Mouse (Mus musculus) forebrain, embryonic 11.5 days (tissue): ENCODE data around the gene Fer1l5. TPM values are rescaled to one million over a fixed set of nuclear protein-coding genes. Genes with fewer than 3 reads are reported as not detected.

Experiments
- ATAC-seq: fragments of 200-750 bp; cut with Nextera tagmentation; replicated peaks from 2 replicates; pipeline ENCODE4 v1.8.0; 2017; ENCODE audit warnings: moderate TSS enrichment; ENCODE audit not compliant: low FRiP score
- DNase-seq: peaks from one replicate; pipeline ENCODE4 v3.0.0-alpha.2; 2017; ENCODE audit warnings: low spot score
- H3K27ac ChIP-seq: fragments of 300-500 bp; sonication (generic); 2 replicates; pipeline ENCODE4 v1.5.1; 2014; ENCODE audit warnings: low read depth, low read length
- H3K27me3 ChIP-seq: fragments of 300-500 bp; sonication (generic); 2 replicates; pipeline ENCODE4 v1.6.1; 2014; ENCODE audit warnings: mild to moderate bottlenecking, low read length, mixed read lengths; ENCODE audit not compliant: control insufficient read depth, insufficient read depth
- H3K36me3 ChIP-seq: fragments of 300-500 bp; sonication (generic); 2 replicates; pipeline ENCODE4 v1.6.1; 2014; ENCODE audit warnings: mild to moderate bottlenecking, low read length, moderate library complexity, mixed read lengths; ENCODE audit not compliant: control insufficient read depth, insufficient read depth
- H3K4me1 ChIP-seq: fragments of 300-500 bp; sonication (generic); replicated peaks from 2 replicates; pipeline ENCODE4 v1.6.1; 2014; ENCODE audit warnings: low read length, mixed read lengths; ENCODE audit not compliant: control insufficient read depth, insufficient read depth
- H3K4me2 ChIP-seq: fragments of 300-500 bp; sonication (generic); 2 replicates; pipeline ENCODE4 v1.6.1; 2014; ENCODE audit warnings: low read depth, mild to moderate bottlenecking, low read length, moderate library complexity, mixed read lengths; ENCODE audit not compliant: severe bottlenecking
- H3K4me3 ChIP-seq: fragments of 300-500 bp; sonication (generic); 2 replicates; pipeline ENCODE4 v1.5.1; 2014; ENCODE audit warnings: low read depth, low read length
- H3K9ac ChIP-seq: fragments of 300-500 bp; sonication (generic); 2 replicates; pipeline ENCODE4 v1.6.1; 2014; ENCODE audit warnings: low read length
- H3K9me3 ChIP-seq: fragments of 300-500 bp; sonication (generic); 2 replicates; pipeline ENCODE4 v1.6.1; 2016; ENCODE audit warnings: low read length, mixed read lengths; ENCODE audit not compliant: control insufficient read depth
- WGBS: fragments of 180-500 bp; shearing (Covaris S2); extraction: QIAGEN DNeasy Blood & Tissue Kit; methylation state at CpG from one replicate; pipeline ENCODE4 v1.1.7; 2014; 5-methylcytosine and 5-hydroxymethylcytosine counted together
- polyA plus RNA-seq: library from polyadenylated mRNA; unstranded; fragments of >200 nt; fragmentation: Nextera tagmentation; extraction: Ambion mirVana; gene quantifications from 2 replicates; pipeline ENCODE4 v1.2.1, GENCODE M21; 2014

Fer1l5 gene
- polyA plus RNA-seq, 1 experiment from 2014 or later: 1.9 TPM

DNA sequence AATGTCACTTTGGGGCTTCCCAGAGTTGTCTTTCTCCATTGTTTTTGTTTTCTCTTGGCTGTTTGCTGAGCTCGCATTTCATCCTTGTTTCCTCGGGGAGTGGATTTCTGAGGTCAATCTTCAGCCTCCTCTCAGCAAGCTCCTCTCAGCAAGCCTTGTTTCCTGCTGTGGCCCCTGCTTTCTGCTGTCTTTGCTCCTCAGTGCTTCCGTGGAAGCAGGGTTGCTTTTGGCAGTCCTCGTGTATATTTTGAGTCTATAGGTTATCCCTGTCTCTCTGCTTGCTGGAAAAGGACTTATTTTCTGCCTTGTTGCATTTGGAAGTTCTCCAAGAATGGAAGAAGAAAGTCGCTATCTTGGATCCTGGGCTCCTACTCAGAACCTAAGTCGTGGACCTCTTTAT lies 24.9 kb downstream of the Fer1l5 start:
- Histone ChIP-seq H3K27ac (no peak overlapping the region), H3K9ac (no peak overlapping the region), H3K4me3 (no peak overlapping the region), H3K4me2 (no peak overlapping the region), H3K9me3 (no peaks in the 10 kb centered on the region), H3K27me3 (no peaks in the 10 kb centered on the region), H3K4me1 (peaks cover 3% of the 10 kb centered on the region; the same call in 1 of the 2 replicates), H3K36me3 (no peaks in the 10 kb centered on the region)
- DNase-seq: no peak
- WGBS: 30% methylated on average over 6 of the region's 6 CpGs
- ATAC-seq: no peak

DNA sequence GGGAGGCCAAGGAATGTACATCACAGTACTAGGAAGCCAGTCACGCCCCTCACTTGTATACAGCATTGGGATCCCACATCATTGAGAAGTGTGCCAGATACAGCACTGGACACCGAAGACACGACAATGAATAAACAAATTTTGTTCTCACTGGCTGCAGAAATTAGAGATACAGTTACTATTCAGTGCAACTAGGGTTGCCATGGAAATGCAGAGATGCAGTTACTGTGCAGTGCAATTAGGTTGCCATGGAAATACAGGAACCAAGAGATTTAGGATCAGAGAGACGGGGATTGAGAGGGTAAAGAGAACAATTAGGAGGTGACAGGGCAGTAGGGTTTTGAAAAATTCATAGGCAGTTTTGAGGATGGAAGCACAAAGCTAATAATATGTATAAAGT lies 29.4 kb downstream of the Fer1l5 start:
- H3K9ac ChIP-seq: no peak overlapping the region
- 0 out of 2 replicates have a peak, but pooled peaks have one; percentile 42 for ATAC-seq
- 58% methylated on average over 4 of the region's 4 CpGs for WGBS
- H3K9me3 ChIP-seq: no peaks in the 10 kb centered on the region
- no peaks in the 10 kb centered on the region for H3K27me3 ChIP-seq
- no peak overlapping the region for H3K27ac ChIP-seq
- H3K4me2 ChIP-seq: no peak overlapping the region
- no peak for DNase-seq
- peaks cover 3% of the 10 kb centered on the region; the same call in 1 of the 2 replicates for H3K4me1 ChIP-seq
- H3K4me3 ChIP-seq: no peak overlapping the region
- no peaks in the 10 kb centered on the region for H3K36me3 ChIP-seq

GRCm38 (mm10) chr1:36404531-36404930 lies 32.4 kb downstream of the Fer1l5 start:
- no peak for ATAC-seq
- H3K27me3 ChIP-seq: no peaks in the 10 kb centered on the region
- DNase-seq: no peak
- no peaks in the 10 kb centered on the region for H3K36me3 ChIP-seq
- no peak overlapping the region for H3K4me3 ChIP-seq
- peaks cover 3% of the 10 kb centered on the region; the same call in 1 of the 2 replicates for H3K4me1 ChIP-seq
- H3K4me2 ChIP-seq: no peak overlapping the region
- no peak overlapping the region for H3K27ac ChIP-seq
- no peak overlapping the region for H3K9ac ChIP-seq
- WGBS: 90% methylated on average over 6 of the region's 6 CpGs
- H3K9me3 ChIP-seq: no peaks in the 10 kb centered on the region

DNA sequence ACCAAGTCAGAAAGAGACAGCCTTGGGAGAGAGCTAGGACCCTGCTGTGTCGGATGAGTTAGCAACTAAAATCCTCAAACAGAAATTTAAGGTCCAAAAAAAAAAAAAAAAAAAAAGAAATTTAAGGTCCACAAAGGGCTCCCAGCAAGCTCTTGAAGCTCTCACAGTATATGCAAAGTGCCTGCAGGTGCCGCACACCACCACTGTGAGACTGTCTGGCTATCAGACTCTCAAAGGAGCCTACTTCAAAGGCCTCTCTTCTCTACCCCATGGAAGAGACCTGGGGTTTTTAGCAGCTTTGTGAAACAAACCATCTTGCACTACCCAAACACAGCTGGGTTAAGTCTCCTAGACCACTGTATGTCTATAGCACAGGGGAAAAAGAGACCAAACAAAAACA lies 57.4 kb downstream of the Fer1l5 start:
- DNase-seq (no peak), ATAC-seq (no peak)
- Histone ChIP-seq H3K4me2 (no peak overlapping the region), H3K4me3 (no peak overlapping the region), H3K27me3 (no peaks in the 10 kb centered on the region), H3K9ac (no peak overlapping the region), H3K36me3 (peaks cover 11% of the 10 kb centered on the region; the same call in 1 of the 2 replicates), H3K4me1 (no peaks in the 10 kb centered on the region), H3K9me3 (no peaks in the 10 kb centered on the region), H3K27ac (no peak overlapping the region)
- 92% methylated on average over 2 of the region's 2 CpGs for WGBS

DNA sequence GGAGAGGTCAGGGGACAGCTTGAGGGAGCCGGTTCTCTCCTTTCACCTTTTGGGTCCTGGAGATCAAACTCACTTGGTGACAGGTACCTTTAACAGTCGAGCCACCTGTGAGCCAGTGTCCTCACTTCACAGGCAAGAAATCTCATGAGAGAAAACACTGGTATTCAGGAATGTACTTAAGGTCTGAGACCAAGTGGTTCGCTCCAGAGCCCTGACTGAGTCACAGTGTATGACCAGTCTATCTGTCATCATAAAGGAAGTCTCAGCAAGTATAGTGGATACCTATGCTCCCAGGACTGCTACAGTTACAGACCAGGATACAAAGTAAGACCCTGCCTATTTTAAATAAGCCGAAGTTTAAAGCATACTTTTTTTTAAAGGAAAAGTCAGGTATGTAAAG lies 60.9 kb downstream of the Fer1l5 start:
- Histone ChIP-seq H3K4me2 (no peak overlapping the region), H3K4me1 (no peaks in the 10 kb centered on the region), H3K9ac (no peak overlapping the region), H3K4me3 (no peak overlapping the region), H3K9me3 (no peaks in the 10 kb centered on the region), H3K36me3 (peaks cover 20% of the 10 kb centered on the region; the same call in 1 of the 2 replicates), H3K27me3 (no peaks in the 10 kb centered on the region), H3K27ac (no peak overlapping the region)
- whole genome bisulfite sequencing: 92% methylated on average over 4 of the region's 4 CpGs
- no peak for DNase-seq
- no peak for ATAC-seq

- 93% methylated on average over 3 of the region's 3 CpGs for WGBS
- ATAC-seq: no peak
- no peaks in the 10 kb centered on the region for H3K4me1 ChIP-seq
- H3K9ac ChIP-seq: no peak overlapping the region
- H3K27me3 ChIP-seq: no peaks in the 10 kb centered on the region
- H3K4me3 ChIP-seq: no peak overlapping the region
- H3K9me3 ChIP-seq: no peaks in the 10 kb centered on the region
- peaks cover 18% of the 10 kb centered on the region; the same call in 1 of the 2 replicates for H3K36me3 ChIP-seq
- no peak for DNase-seq
- H3K27ac ChIP-seq: no peak overlapping the region
- no peak overlapping the region for H3K4me2 ChIP-seq
Measured at GRCm38 (mm10) chr1:36433616-36434015, 61.5 kb downstream of the Fer1l5 start.

GRCm38 (mm10) chr1:36435071-36435470 lies 63.0 kb downstream of the Fer1l5 start:
- Histone ChIP-seq H3K36me3 (peaks cover 18% of the 10 kb centered on the region; the same call in 1 of the 2 replicates), H3K9me3 (no peaks in the 10 kb centered on the region), H3K4me3 (no peak overlapping the region), H3K4me1 (no peaks in the 10 kb centered on the region), H3K27me3 (no peaks in the 10 kb centered on the region), H3K27ac (no peak overlapping the region), H3K9ac (no peak overlapping the region), H3K4me2 (no peak overlapping the region)
- WGBS: 80% methylated on average over 4 of the region's 4 CpGs
- DNase-seq (no peak), ATAC-seq (no peak)

DNA sequence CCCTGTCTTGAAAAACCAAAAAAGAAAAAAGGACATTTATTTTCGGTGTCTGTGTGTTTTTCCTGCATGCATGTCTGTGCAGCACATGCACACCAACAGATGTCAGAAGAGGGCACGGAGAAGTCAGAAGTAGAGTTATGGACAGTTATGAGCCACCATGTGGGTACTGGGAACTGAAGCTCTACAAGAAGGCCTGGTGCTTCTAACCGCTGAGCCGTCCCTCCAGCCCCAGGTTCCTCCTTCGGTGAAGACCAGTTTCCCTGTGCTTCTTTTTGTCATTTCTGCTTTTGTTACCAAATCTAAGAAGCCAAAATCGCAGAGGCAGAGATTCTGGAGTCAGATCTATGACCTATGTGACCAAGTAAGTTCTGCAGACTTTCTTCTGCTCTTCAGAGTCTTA lies 64.4 kb downstream of the Fer1l5 start:
- Histone ChIP-seq H3K9me3 (no peaks in the 10 kb centered on the region), H3K27ac (no peak overlapping the region), H3K4me3 (no peak overlapping the region), H3K4me2 (no peak overlapping the region), H3K4me1 (no peaks in the 10 kb centered on the region), H3K9ac (no peak overlapping the region), H3K36me3 (peaks cover 18% of the 10 kb centered on the region; the same call in 1 of the 2 replicates), H3K27me3 (no peaks in the 10 kb centered on the region)
- WGBS: 98% methylated on average over 6 of the region's 6 CpGs
- DNase-seq (no peak), ATAC-seq (no peak)

DNA sequence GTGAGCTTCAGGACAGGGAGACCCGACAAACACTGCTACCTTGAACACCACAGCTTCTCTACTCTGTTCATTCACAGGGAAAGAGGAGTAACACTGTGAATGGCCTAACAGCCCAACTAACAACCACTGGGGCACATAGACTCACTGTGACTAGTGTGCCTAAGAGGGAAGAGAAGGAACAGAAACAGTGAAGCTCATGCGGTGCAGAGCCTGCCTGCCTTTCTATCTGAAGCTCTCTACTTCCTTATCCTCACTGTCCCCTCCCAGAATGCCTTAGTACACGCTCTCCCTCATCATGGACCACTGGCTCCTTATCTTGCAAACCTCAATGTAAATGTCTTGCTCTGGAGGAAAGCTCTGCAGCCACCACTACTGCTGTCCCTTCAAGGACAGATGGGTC lies 65.1 kb downstream of the Fer1l5 start:
- no peaks in the 10 kb centered on the region for H3K27me3 ChIP-seq
- no peaks in the 10 kb centered on the region for H3K9me3 ChIP-seq
- H3K36me3 ChIP-seq: peaks cover 16% of the 10 kb centered on the region; the same call in 1 of the 2 replicates
- DNase-seq (no peak), ATAC-seq (no peak)
- 94% methylated on average over 3 of the region's 3 CpGs for WGBS
- H3K4me1 ChIP-seq: no peaks in the 10 kb centered on the region
- H3K27ac ChIP-seq: no peak overlapping the region
- no peak overlapping the region for H3K4me3 ChIP-seq
- no peak overlapping the region for H3K4me2 ChIP-seq
- no peak overlapping the region for H3K9ac ChIP-seq
